Mouse (Mus musculus) embryonic facial prominence, embryonic 15.5 days (tissue): Measurements from ENCODE around the gene Orai2. TPM values are rescaled to one million over a fixed set of nuclear protein-coding genes. Genes with fewer than 3 reads are reported as not detected.

Experiments
- microRNA-seq: library from miRNA; unstranded; fragments of <30 nt; microRNA quantifications from one replicate; pipeline ENCODE4, GENCODE M21; 2016; ENCODE audit warnings: borderline number of aligned reads
- polyA plus RNA-seq: library from polyadenylated mRNA; unstranded; fragments of >200 nt; fragmentation: Nextera tagmentation; extraction: Ambion mirVana; gene quantifications from 2 replicates; pipeline ENCODE4 v1.2.1, GENCODE M21; 2015

Gene Orai2
- polyA plus RNA-seq, 1 experiment from 2014 or later: 18.3 TPM

Small RNA genes lying within 50 kb of the gene (microRNA-seq; reads per million reads assigned to microRNA genes)
- not detected for gene Mir7035

Other genes with a start within 250 kb of the Orai2 start
- gene Ywhag, start 236.1 kb downstream of the Orai2 start, polyA plus RNA-seq: 149 and 156 TPM in 2 replicates
- 2.8 and 3.4 TPM in 2 replicates for gene Ssc4d, start 196.2 kb downstream of the Orai2 start, polyA plus RNA-seq
- gene Zp3, start 190.6 kb downstream of the Orai2 start, polyA plus RNA-seq: 0.40 and 0.83 TPM in 2 replicates
- gene Dtx2, start 175.9 kb downstream of the Orai2 start, polyA plus RNA-seq: 35.0 and 36.5 TPM in 2 replicates
- 4.0 and 5.4 TPM in 2 replicates for gene Upk3b, start 132.2 kb downstream of the Orai2 start, polyA plus RNA-seq
- gene Upk3bl, start 116.2 kb downstream of the Orai2 start, polyA plus RNA-seq: 41.7 and 48.4 TPM in 2 replicates
- 13.4 and 13.6 TPM in 2 replicates for gene Rasa4, start 86.8 kb downstream of the Orai2 start, polyA plus RNA-seq
- 205 and 222 TPM in 2 replicates for gene Polr2j, start 54.1 kb downstream of the Orai2 start, polyA plus RNA-seq
- gene Lrwd1, start 34.6 kb downstream of the Orai2 start, polyA plus RNA-seq: 36.8 and 40.0 TPM in 2 replicates
- gene Alkbh4, start 34.6 kb downstream of the Orai2 start, polyA plus RNA-seq: 21.6 and 22.7 TPM in 2 replicates
- gene Prkrip1, start 28.2 kb upstream of the Orai2 start, polyA plus RNA-seq: 50.3 and 52.2 TPM in 2 replicates
- 8.2 and 9.1 TPM in 2 replicates for gene Sh2b2, start 75.8 kb upstream of the Orai2 start, polyA plus RNA-seq